Mouse (Mus musculus): ENCODE measurements around the gene Zfp788. TPM values are rescaled to one million over a fixed set of nuclear protein-coding genes. Genes with fewer than 3 reads are reported as not detected.

The Zfp788 gene
- polyA plus RNA-seq, 1 experiment from 2014 or later = 2.6 TPM

Other genes starting within 250 kb of the Zfp788 start
- gene AI987944, start 239.8 kb upstream of the Zfp788 start, polyA plus RNA-seq (2015; fragmentation: Nextera tagmentation; extraction: Ambion mirVana) = 5.1 and 6.0 TPM in 2 replicates
- gene Vmn2r57, start 184.5 kb upstream of the Zfp788 start, polyA plus RNA-seq (2015; fragmentation: Nextera tagmentation; extraction: Ambion mirVana) = 0.02 and 0.05 TPM in 2 replicates
- not detected in 2 replicates for gene Gm20449, start 133.8 kb upstream of the Zfp788 start, polyA plus RNA-seq (2015; fragmentation: Nextera tagmentation; extraction: Ambion mirVana)
- gene AW146154, start 133.3 kb upstream of the Zfp788 start, polyA plus RNA-seq (2015; fragmentation: Nextera tagmentation; extraction: Ambion mirVana) = 2.2 and 4.7 TPM in 2 replicates
- not detected in 2 replicates for gene Gm6871, start 59.5 kb upstream of the Zfp788 start, polyA plus RNA-seq (2015; fragmentation: Nextera tagmentation; extraction: Ambion mirVana)
- gene 2610021A01Rik, start 34.0 kb upstream of the Zfp788 start, polyA plus RNA-seq (2015; fragmentation: Nextera tagmentation; extraction: Ambion mirVana) = 5.0 and 6.8 TPM in 2 replicates
- gene Vmn2r58, start 239.5 kb downstream of the Zfp788 start, polyA plus RNA-seq (2015; fragmentation: Nextera tagmentation; extraction: Ambion mirVana) = not detected in 2 replicates